Mouse (Mus musculus) naive thymus-derived CD4-positive, alpha-beta T cell, adult 2 months (primary cell): Measurements from ENCODE around the gene Trim26.

Source experiments
- DNase-seq: peaks from one replicate; pipeline ENCODE4 v3.0.0-alpha.2; 2011; ENCODE audit warnings: low read depth

Gene Trim26

GRCm38 (mm10) chr17:36899376-36899775 is 62.4 kb downstream of the Trim26 start:
- DNase-seq, result no peak

GRCm38 (mm10) chr17:36900001-36900400 is 63.1 kb downstream of the Trim26 start:
- DNase-seq, result no peak

DNA sequence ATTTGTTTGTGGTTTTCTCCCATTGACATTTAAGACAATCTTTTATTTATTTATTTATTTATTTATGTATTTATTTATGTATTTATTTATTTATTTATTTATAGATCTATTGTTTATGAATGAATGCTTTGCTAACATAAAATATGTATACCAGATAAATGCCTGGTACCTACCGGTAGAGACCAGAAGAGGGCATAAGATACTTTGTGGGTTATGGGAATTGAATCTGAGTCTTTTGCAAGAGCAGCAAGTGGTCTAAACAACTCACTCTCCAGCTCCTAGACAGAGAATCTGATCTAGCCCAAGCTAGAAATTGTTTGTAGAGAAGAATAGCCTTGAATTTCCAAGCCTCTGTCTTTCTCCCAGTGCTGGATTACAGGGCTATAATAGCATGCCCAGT is 63.8 kb downstream of the Trim26 start:
- DNase-seq, result peak; percentile 26

GRCm38 (mm10) chr17:36903651-36904050 is 66.7 kb downstream of the Trim26 start:
- no peak for DNase-seq

- no peak for DNase-seq
These were observed 71.3 kb downstream of the Trim26 start for GRCm38 (mm10) chr17:36908235-36908634.
